Mouse (Mus musculus): ENCODE data around the gene Hdac4. TPM values are rescaled to one million over a fixed set of nuclear protein-coding genes. Genes with fewer than 3 reads are reported as not detected.

The Hdac4 gene
- polyA plus RNA-seq, 1 experiment = 22.6 TPM

DNA sequence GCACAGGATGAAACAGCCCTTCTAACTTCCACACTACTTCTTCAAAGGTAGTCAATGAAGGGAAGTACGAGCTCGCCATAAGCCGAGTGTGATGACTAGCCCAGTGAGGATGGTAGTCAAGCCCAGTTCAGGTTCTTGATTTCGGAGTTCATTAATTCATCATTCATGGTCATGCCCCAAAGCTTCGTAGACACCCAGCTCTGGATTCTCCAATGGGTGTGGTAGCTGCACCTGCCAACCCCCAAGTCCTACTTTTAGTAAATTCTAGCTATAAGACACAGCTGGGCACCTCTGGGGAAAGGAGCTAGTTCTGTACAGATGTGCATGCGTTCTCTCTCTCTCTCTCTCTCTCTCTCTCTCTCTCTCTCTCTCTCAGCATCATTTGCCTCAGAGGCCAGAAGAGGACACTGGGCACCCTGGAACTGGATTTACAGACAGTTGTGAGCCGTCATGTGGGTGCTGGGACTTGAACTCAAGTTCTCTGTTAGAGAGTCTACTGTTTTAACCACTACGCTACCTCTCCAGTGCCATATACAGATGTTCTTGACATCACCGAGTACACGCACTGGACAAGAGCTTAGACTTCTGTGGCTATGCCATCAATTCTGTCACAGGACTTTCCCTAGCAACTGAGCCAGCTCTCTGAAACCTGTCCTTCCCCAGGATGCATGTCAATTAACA is 113.2 kb downstream of the Hdac4 start:
- no peak for DNase-seq
- WGBS = 88% methylated on average over 10 of the region's 10 CpGs
- TF ChIP-seq CTCF (IDR thresholded peaks at IDR 0.05; ENCODE audit: insufficient read depth, low read length) (no peak), POLR2A (IDR thresholded peaks at IDR 0.05; ENCODE audit: borderline replicate concordance, extremely low read depth, low read depth, low read length) (no peak)
- no peak overlapping the region for H3K4me3 ChIP-seq (replicated peaks; ENCODE audit: extremely low read depth, low read depth, low read length)
- peaks cover 7% of the 10 kb centered on the region; the same call in 1 of the 2 replicates for H3K4me1 ChIP-seq (ENCODE audit: control insufficient read depth, insufficient read depth, low read length)

DNA sequence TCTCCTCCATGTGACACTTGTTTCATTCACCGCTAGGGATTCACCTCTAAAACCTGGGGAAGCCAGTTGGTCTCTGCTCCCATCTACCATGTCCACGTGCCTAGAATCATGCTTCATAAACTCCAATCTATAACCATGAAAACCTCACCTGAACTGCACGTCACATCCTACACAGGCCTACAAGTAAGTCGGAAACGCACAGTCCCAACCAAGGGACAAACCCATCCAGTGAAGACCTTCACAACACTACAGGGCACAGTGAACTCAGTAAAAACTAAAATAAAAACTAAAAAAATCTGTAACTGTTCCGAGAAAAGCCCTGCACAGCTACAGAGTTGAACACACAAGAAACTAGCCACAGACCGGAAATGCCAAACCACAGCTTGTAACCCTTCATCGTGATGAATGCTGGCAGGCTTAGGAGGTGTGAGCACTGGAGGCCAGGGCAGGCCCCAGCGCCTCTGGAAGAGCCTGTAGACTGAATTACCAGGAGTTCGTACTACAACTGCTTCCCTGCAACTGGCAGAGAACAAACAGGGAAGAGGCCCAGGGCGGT is 115.4 kb downstream of the Hdac4 start:
- TF ChIP-seq POLR2A (IDR thresholded peaks at IDR 0.05; ENCODE audit: borderline replicate concordance, extremely low read depth, low read depth, low read length) (no peak), CTCF (IDR thresholded peaks at IDR 0.05; ENCODE audit: insufficient read depth, low read length) (no peak)
- no peak overlapping the region for H3K4me3 ChIP-seq (replicated peaks; ENCODE audit: extremely low read depth, low read depth, low read length)
- 63% methylated on average over 11 of the region's 11 CpGs for WGBS
- peaks cover 6% of the 10 kb centered on the region; the same call in 1 of the 2 replicates for H3K4me1 ChIP-seq (ENCODE audit: control insufficient read depth, insufficient read depth, low read length)
- no peak for DNase-seq

DNA sequence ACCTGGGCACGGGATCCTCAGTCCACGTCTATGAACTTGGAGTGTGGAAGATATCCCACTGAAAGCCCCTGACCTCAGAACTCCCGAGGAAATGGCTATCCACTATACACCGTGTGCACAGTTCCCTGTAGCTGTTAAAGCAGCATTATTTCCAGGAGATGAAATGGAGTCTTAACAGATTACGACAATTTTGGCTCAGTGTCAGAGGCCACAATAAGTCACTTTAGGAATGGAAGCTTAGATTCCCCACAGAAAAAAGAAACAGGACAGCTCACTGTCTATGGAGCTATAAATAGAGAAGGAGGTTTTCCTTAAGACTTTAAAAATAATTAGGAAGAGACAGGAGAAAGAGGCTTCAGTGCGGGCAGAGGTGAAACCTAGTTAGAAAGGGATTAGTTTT is 120.2 kb downstream of the Hdac4 start:
- TF ChIP-seq CTCF (IDR thresholded peaks at IDR 0.05; ENCODE audit: insufficient read depth, low read length) (no peak), POLR2A (IDR thresholded peaks at IDR 0.05; ENCODE audit: borderline replicate concordance, extremely low read depth, low read depth, low read length) (no peak)
- DNase-seq = no peak
- Histone ChIP-seq H3K4me3 (replicated peaks; ENCODE audit: extremely low read depth, low read depth, low read length) (no peak overlapping the region), H3K4me1 (ENCODE audit: control insufficient read depth, insufficient read depth, low read length) (peaks cover 7% of the 10 kb centered on the region; the same call in 1 of the 2 replicates)
- 59% methylated on average over 6 of the region's 6 CpGs for WGBS

GRCm38 (mm10) chr1:92074655-92075054 is 120.8 kb downstream of the Hdac4 start:
- no peak for TF ChIP-seq POLR2A (IDR thresholded peaks at IDR 0.05; ENCODE audit: borderline replicate concordance, extremely low read depth, low read depth, low read length)
- no peak for TF ChIP-seq CTCF (IDR thresholded peaks at IDR 0.05; ENCODE audit: insufficient read depth, low read length)
- no peak overlapping the region for H3K4me3 ChIP-seq (replicated peaks; ENCODE audit: extremely low read depth, low read depth, low read length)
- 83% methylated on average over 3 of the region's 3 CpGs for WGBS
- DNase-seq = no peak
- peaks cover 6% of the 10 kb centered on the region; the same call in 1 of the 2 replicates for H3K4me1 ChIP-seq (ENCODE audit: control insufficient read depth, insufficient read depth, low read length)

GRCm38 (mm10) chr1:92069932-92070677 is 125.4 kb downstream of the Hdac4 start:
- Histone ChIP-seq H3K4me1 (ENCODE audit: control insufficient read depth, insufficient read depth, low read length) (0 out of 2 replicates have a peak, but pooled peaks cover 1% of the 10 kb centered on the region), H3K4me3 (replicated peaks; ENCODE audit: extremely low read depth, low read depth, low read length) (no peak overlapping the region)
- 84% methylated on average over 2 of the region's 2 CpGs for WGBS
- TF ChIP-seq POLR2A (IDR thresholded peaks at IDR 0.05; ENCODE audit: borderline replicate concordance, extremely low read depth, low read depth, low read length) = no peak
- TF ChIP-seq CTCF (IDR thresholded peaks at IDR 0.05; ENCODE audit: insufficient read depth, low read length) = no peak
- no peak for DNase-seq

GRCm38 (mm10) chr1:92069464-92069863 is 126.0 kb downstream of the Hdac4 start:
- DNase-seq = no peak
- no peak for TF ChIP-seq CTCF (IDR thresholded peaks at IDR 0.05; ENCODE audit: insufficient read depth, low read length)
- TF ChIP-seq POLR2A (IDR thresholded peaks at IDR 0.05; ENCODE audit: borderline replicate concordance, extremely low read depth, low read depth, low read length) = no peak
- WGBS = 88% methylated on average over 7 of the region's 7 CpGs
- no peaks in the 10 kb centered on the region for H3K4me1 ChIP-seq (ENCODE audit: control insufficient read depth, insufficient read depth, low read length)
- no peak overlapping the region for H3K4me3 ChIP-seq (replicated peaks; ENCODE audit: extremely low read depth, low read depth, low read length)

DNA sequence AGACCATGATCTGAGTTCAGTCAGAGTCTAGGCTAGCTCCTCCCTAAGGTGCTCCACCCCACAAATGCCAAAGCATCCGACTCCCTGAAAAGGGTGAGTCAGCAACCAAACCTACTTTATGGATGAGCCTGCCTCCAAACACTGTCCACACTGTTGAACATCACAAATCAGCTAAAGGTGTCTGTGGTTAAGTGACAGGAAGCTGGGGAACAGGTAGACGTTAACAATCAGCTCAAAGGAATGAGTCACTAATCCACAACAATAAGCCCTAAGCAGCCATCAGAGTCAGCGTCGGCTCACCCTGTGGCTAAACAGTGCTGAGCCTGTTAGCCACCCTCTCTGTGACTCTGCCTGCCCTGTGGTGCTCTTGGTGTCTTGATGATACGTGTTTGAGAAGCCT is 131.2 kb downstream of the Hdac4 start:
- TF ChIP-seq POLR2A (IDR thresholded peaks at IDR 0.05; ENCODE audit: borderline replicate concordance, extremely low read depth, low read depth, low read length) (no peak), CTCF (IDR thresholded peaks at IDR 0.05; ENCODE audit: insufficient read depth, low read length) (no peak)
- no peak overlapping the region for H3K4me3 ChIP-seq (replicated peaks; ENCODE audit: extremely low read depth, low read depth, low read length)
- WGBS = 74% methylated on average over 5 of the region's 5 CpGs
- DNase-seq = no peak
- H3K4me1 ChIP-seq (ENCODE audit: control insufficient read depth, insufficient read depth, low read length) = no peaks in the 10 kb centered on the region; the same call in 1 of the 2 replicates

DNA sequence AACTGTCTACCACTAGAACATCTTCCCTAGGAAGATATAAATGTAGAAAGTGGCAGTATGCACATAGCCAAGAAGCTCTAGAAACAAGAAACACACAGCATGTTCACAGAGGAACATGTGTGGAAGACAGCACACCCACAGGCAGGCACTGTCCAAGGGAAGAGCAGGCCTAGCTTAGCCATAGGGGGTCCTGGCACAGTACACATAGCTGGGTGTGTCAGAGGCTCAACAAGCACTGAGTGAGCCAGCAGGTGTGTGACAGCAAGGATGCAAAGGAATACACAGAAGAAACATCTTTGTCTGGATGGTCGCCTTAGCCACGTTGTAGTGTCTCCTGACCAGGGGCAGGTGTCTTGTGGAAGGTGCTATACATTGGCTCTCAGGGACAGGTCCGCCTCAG is 132.2 kb downstream of the Hdac4 start:
- Histone ChIP-seq H3K4me1 (ENCODE audit: control insufficient read depth, insufficient read depth, low read length) (no peaks in the 10 kb centered on the region; the same call in none of the 2 replicates), H3K4me3 (replicated peaks; ENCODE audit: extremely low read depth, low read depth, low read length) (no peak overlapping the region)
- TF ChIP-seq POLR2A (IDR thresholded peaks at IDR 0.05; ENCODE audit: borderline replicate concordance, extremely low read depth, low read depth, low read length) (no peak), CTCF (IDR thresholded peaks at IDR 0.05; ENCODE audit: insufficient read depth, low read length) (no peak)
- no peak for DNase-seq
- WGBS = 96% methylated on average over 3 of the region's 3 CpGs

GRCm38 (mm10) chr1:92061198-92062073 is 134.1 kb downstream of the Hdac4 start:
- no peak overlapping the region for H3K4me3 ChIP-seq (replicated peaks; ENCODE audit: extremely low read depth, low read depth, low read length)
- WGBS = 86% methylated on average over 8 of the region's 8 CpGs
- no peaks in the 10 kb centered on the region; the same call in none of the 2 replicates for H3K4me1 ChIP-seq (ENCODE audit: control insufficient read depth, insufficient read depth, low read length)
- no peak for TF ChIP-seq POLR2A (IDR thresholded peaks at IDR 0.05; ENCODE audit: borderline replicate concordance, extremely low read depth, low read depth, low read length)
- TF ChIP-seq CTCF (IDR thresholded peaks at IDR 0.05; ENCODE audit: insufficient read depth, low read length) = no peak
- DNase-seq = no peak
